Comparison of ENCODE assay signal across 26 mouse cellular contexts in genomic region chr9:16977321-16977720, GRCm38 (mm10).
A peak's percentile ranks its signal among the peaks of the same experiment; 100 is the strongest.
DNase-seq lines count a peak whose midpoint lies in the region; ATAC-seq lines count a peak whose summit lies in the region.
"Had no signal": no experiment of that assay in that cellular context is flagged by ENCODE, and none has a peak within 500 bp of the region (broad histone marks: within the 10 kb centered on the region; RNA-seq: fewer than 3 reads in every experiment).

No protein-coding gene starts in this region.

- H3K9ac ChIP-seq in kidney, embryonic 14.5 days (ENCODE audit: low read depth, low read length) = no peak overlapping the region
- H3K9ac ChIP-seq: embryonic facial prominence, embryonic 12.5 days; forebrain, embryonic 15.5 days; lung, embryonic 15.5 days had no signal

- H3K4me3 ChIP-seq in kidney, embryonic 14.5 days (ENCODE audit: low read length) = no peak overlapping the region
- H3K4me3 ChIP-seq: embryonic facial prominence, embryonic 12.5 days; forebrain, embryonic 15.5 days; gastrocnemius, adult 2 months; lung, embryonic 15.5 days had no signal

- no peaks in the 10 kb centered on the region for H3K4me1 ChIP-seq in kidney, embryonic 14.5 days (ENCODE audit: control insufficient read depth, insufficient read depth, low read length)
- H3K4me1 ChIP-seq: embryonic facial prominence, embryonic 12.5 days; forebrain, embryonic 15.5 days; lung, embryonic 15.5 days had no signal

- 94% methylated on average over 5 of the region's 5 CpGs for WGBS in kidney, embryonic 14.5 days

- no peaks in the 10 kb centered on the region for H3K9me3 ChIP-seq in kidney, embryonic 14.5 days (ENCODE audit: control insufficient read depth, low read length)
- H3K9me3 ChIP-seq: embryonic facial prominence, embryonic 12.5 days; forebrain, embryonic 15.5 days; lung, embryonic 15.5 days had no signal

- H3K4me2 ChIP-seq in kidney, embryonic 14.5 days (replicated peaks; ENCODE audit: low read depth, low read length) = no peak overlapping the region
- H3K4me2 ChIP-seq: embryonic facial prominence, embryonic 12.5 days; forebrain, embryonic 15.5 days; lung, embryonic 15.5 days; midbrain, embryonic 11.5 days had no signal

- no peak overlapping the region for H3K27ac ChIP-seq in kidney, embryonic 14.5 days (ENCODE audit: low read depth, low read length)
- H3K27ac ChIP-seq: embryonic facial prominence, embryonic 12.5 days; forebrain, embryonic 15.5 days; gastrocnemius, adult 2 months; lung, embryonic 15.5 days; stomach, postnatal 0 days had no signal

- no peaks in the 10 kb centered on the region for H3K27me3 ChIP-seq in kidney, embryonic 14.5 days (ENCODE audit: control insufficient read depth, insufficient read depth, low read length)
- H3K27me3 ChIP-seq: embryonic facial prominence, embryonic 12.5 days; forebrain, embryonic 15.5 days; lung, embryonic 15.5 days had no signal

- no peak for ATAC-seq in kidney, embryonic 14.5 days (ENCODE audit: low FRiP score, low TSS enrichment)
- ATAC-seq: forebrain, embryonic 15.5 days; hindbrain, embryonic 16.5 days; midbrain, embryonic 16.5 days had no signal

- peak; percentile 77 for DNase-seq in kidney, adult 11 months
- peak; percentile 66 for DNase-seq in adrenal gland, postnatal 10 days
- peak; percentile 18 to 66 for DNase-seq in adrenal gland, postnatal 36 days
- peak; percentile 79 to 87 for DNase-seq in kidney, postnatal 25 days
- DNase-seq in left cerebral cortex, adult 18-20 months (ENCODE audit: low spot score in 2 of 2) = no peak
- no peak for DNase-seq in frontal cortex, postnatal 10 days (ENCODE audit: low spot score in 2 of 2)
- DNase-seq: cerebellum, adult 11 months; cerebellum, adult 9-10 months; embryo, embryonic 11 days; gastrocnemius, adult 2 months; heart, postnatal 14 days; layer of hippocampus, postnatal 36 days; liver; lung, postnatal 36 days; right cerebral cortex, adult 18-20 months; spleen, adult 18-20 months; thymus, adult 2 months; thymus, postnatal 36 days had no signal

- H3K36me3 ChIP-seq in kidney, embryonic 14.5 days (ENCODE audit: control insufficient read depth, insufficient read depth, low read length) = no peaks in the 10 kb centered on the region
- H3K36me3 ChIP-seq: embryonic facial prominence, embryonic 12.5 days; forebrain, embryonic 15.5 days; lung, embryonic 15.5 days had no signal

Comparison
In these comparisons a context has a peak if more than half of its experiments do, and no peak if none do; other contexts are left out.
1. DNase-seq: peak in kidney, adult 11 months (single experiment), adrenal gland, postnatal 10 days (single experiment), adrenal gland, postnatal 36 days (2 of 2) and kidney, postnatal 25 days (2 of 2); none in left cerebral cortex, adult 18-20 months (0 of 2) and frontal cortex, postnatal 10 days (0 of 2).